Mouse (Mus musculus): ENCODE results near the gene Nacc1. TPM values are rescaled to one million over a fixed set of nuclear protein-coding genes. Genes with fewer than 3 reads are reported as not detected.
"Not testable (repeated sequence)": the region's sequence is repeated elsewhere in the genome, so short reads cannot be mapped to it uniquely, and the experiment has no call there.

The Nacc1 gene
- polyA plus RNA-seq, 1 experiment, result 7.0 TPM

GRCm38 (mm10) chr8:84635397-84636050 is 52.1 kb downstream of the Nacc1 start:
- no peaks in the 10 kb centered on the region for H3K9me3 ChIP-seq (ENCODE audit: control insufficient read depth, low read length)
- peaks cover 28% of the 10 kb centered on the region for H3K27me3 ChIP-seq (ENCODE audit: control insufficient read depth)
- TF ChIP-seq TAL1 (IDR thresholded peaks at IDR 0.05; ENCODE audit: low read length) (no peak), GATA1 (IDR thresholded peaks at IDR 0.05; ENCODE audit: low read length) (no peak)
- H3K36me3 ChIP-seq (ENCODE audit: control insufficient read depth), result no peaks in the 10 kb centered on the region
- no peak overlapping the region for H3K4me3 ChIP-seq (replicated peaks)
- peaks cover 11% of the 10 kb centered on the region for H3K4me1 ChIP-seq (ENCODE audit: control insufficient read depth)

- peaks cover 28% of the 10 kb centered on the region for H3K27me3 ChIP-seq (ENCODE audit: control insufficient read depth)
- TF ChIP-seq GATA1 (IDR thresholded peaks at IDR 0.05; ENCODE audit: low read length) (no peak), TAL1 (IDR thresholded peaks at IDR 0.05; ENCODE audit: low read length) (no peak)
Measured at GRCm38 (mm10) chr8:84634849-84635304, 52.8 kb downstream of the Nacc1 start.

GRCm38 (mm10) chr8:84633841-84634584 is 53.6 kb downstream of the Nacc1 start:
- H3K36me3 ChIP-seq (ENCODE audit: control insufficient read depth), result no peaks in the 10 kb centered on the region
- H3K4me1 ChIP-seq (ENCODE audit: control insufficient read depth), result peaks cover 11% of the 10 kb centered on the region
- H3K27me3 ChIP-seq (ENCODE audit: control insufficient read depth), result peaks cover 28% of the 10 kb centered on the region
- TF ChIP-seq GATA1 (IDR thresholded peaks at IDR 0.05; ENCODE audit: low read length) (no peak), TAL1 (IDR thresholded peaks at IDR 0.05; ENCODE audit: low read length) (no peak)
- H3K4me3 ChIP-seq (replicated peaks), result no peak overlapping the region
- no peaks in the 10 kb centered on the region for H3K9me3 ChIP-seq (ENCODE audit: control insufficient read depth, low read length)

More at GRCm38 (mm10) chr8:84634849-84635304, 52.8 kb downstream of the Nacc1 start:
- H3K4me3 ChIP-seq (replicated peaks), result no peak overlapping the region
- no peaks in the 10 kb centered on the region for H3K36me3 ChIP-seq (ENCODE audit: control insufficient read depth)
- H3K9me3 ChIP-seq (ENCODE audit: control insufficient read depth, low read length), result no peaks in the 10 kb centered on the region
- H3K4me1 ChIP-seq (ENCODE audit: control insufficient read depth), result peaks cover 8% of the 10 kb centered on the region

- Histone ChIP-seq H3K36me3 (ENCODE audit: control insufficient read depth) (no peaks in the 10 kb centered on the region), H3K4me1 (ENCODE audit: control insufficient read depth) (peaks cover 5% of the 10 kb centered on the region), H3K9me3 (ENCODE audit: control insufficient read depth, low read length) (no peaks in the 10 kb centered on the region), H3K4me3 (replicated peaks) (no peak overlapping the region), H3K27me3 (ENCODE audit: control insufficient read depth) (peaks cover 9% of the 10 kb centered on the region)
- no peak for TF ChIP-seq TAL1 (IDR thresholded peaks at IDR 0.05; ENCODE audit: low read length)
- no peak for TF ChIP-seq GATA1 (IDR thresholded peaks at IDR 0.05; ENCODE audit: low read length)
Measured at GRCm38 (mm10) chr8:84631813-84632212, 55.8 kb downstream of the Nacc1 start.

- H3K9me3 ChIP-seq (ENCODE audit: control insufficient read depth, low read length), result no peaks in the 10 kb centered on the region
- no peaks in the 10 kb centered on the region for H3K36me3 ChIP-seq (ENCODE audit: control insufficient read depth)
- H3K4me1 ChIP-seq (ENCODE audit: control insufficient read depth), result peaks cover 6% of the 10 kb centered on the region
- H3K4me3 ChIP-seq (replicated peaks), result no peak overlapping the region
- H3K27me3 ChIP-seq (ENCODE audit: control insufficient read depth), result no peaks in the 10 kb centered on the region; the same call in 1 of the 2 replicates
- TF ChIP-seq TAL1 (IDR thresholded peaks at IDR 0.05; ENCODE audit: low read length), result no peak
- no peak for TF ChIP-seq GATA1 (IDR thresholded peaks at IDR 0.05; ENCODE audit: low read length)
Measured at GRCm38 (mm10) chr8:84630145-84630544, 57.5 kb downstream of the Nacc1 start.

- Histone ChIP-seq H3K4me3 (replicated peaks) (no peak overlapping the region), H3K36me3 (ENCODE audit: control insufficient read depth) (no peaks in the 10 kb centered on the region), H3K4me1 (ENCODE audit: control insufficient read depth) (peaks cover 10% of the 10 kb centered on the region), H3K27me3 (ENCODE audit: control insufficient read depth) (no peaks in the 10 kb centered on the region; the same call in 1 of the 2 replicates), H3K9me3 (ENCODE audit: control insufficient read depth, low read length) (no peaks in the 10 kb centered on the region)
- no peak for TF ChIP-seq TAL1 (IDR thresholded peaks at IDR 0.05; ENCODE audit: low read length)
- TF ChIP-seq GATA1 (IDR thresholded peaks at IDR 0.05; ENCODE audit: low read length), result no peak
Measured at GRCm38 (mm10) chr8:84629586-84629985, 58.1 kb downstream of the Nacc1 start.

GRCm38 (mm10) chr8:84623425-84623824 is 64.2 kb downstream of the Nacc1 start:
- not testable (repeated sequence) for H3K36me3 ChIP-seq (ENCODE audit: control insufficient read depth); H3K4me3 ChIP-seq (replicated peaks); H3K9me3 ChIP-seq (ENCODE audit: control insufficient read depth, low read length)
- peaks cover 17% of the 10 kb centered on the region for H3K27me3 ChIP-seq (ENCODE audit: control insufficient read depth)
- H3K4me1 ChIP-seq (ENCODE audit: control insufficient read depth), result peaks cover 27% of the 10 kb centered on the region

GRCm38 (mm10) chr8:84621102-84621625 is 66.5 kb downstream of the Nacc1 start:
- H3K4me1 ChIP-seq (ENCODE audit: control insufficient read depth), result peaks cover 27% of the 10 kb centered on the region
- H3K27me3 ChIP-seq (ENCODE audit: control insufficient read depth), result peaks cover 35% of the 10 kb centered on the region
- H3K9me3 ChIP-seq (ENCODE audit: control insufficient read depth, low read length), result no peaks in the 10 kb centered on the region
- H3K4me3 ChIP-seq (replicated peaks), result no peak overlapping the region
- TF ChIP-seq GATA1 (IDR thresholded peaks at IDR 0.05; ENCODE audit: low read length), result no peak
- TF ChIP-seq TAL1 (IDR thresholded peaks at IDR 0.05; ENCODE audit: low read length), result no peak
- no peaks in the 10 kb centered on the region for H3K36me3 ChIP-seq (ENCODE audit: control insufficient read depth)

Other genes with a start within 250 kb of the Nacc1 start
- 17.2 and 18.5 TPM in 2 replicates for gene Ier2, start 25.0 kb downstream of the Nacc1 start, polyA plus RNA-seq (2012)
- 8.9 and 9.0 TPM in 2 replicates for gene Trmt1, start 1.6 kb downstream of the Nacc1 start, polyA plus RNA-seq (2012)
- gene Lyl1, start 13.6 kb upstream of the Nacc1 start, polyA plus RNA-seq (2012), result 61.4 and 62.8 TPM in 2 replicates
- 11.0 and 11.9 TPM in 2 replicates for gene G430095P16Rik, start 35.1 kb upstream of the Nacc1 start, polyA plus RNA-seq (2012)
- 1.9 and 2.6 TPM in 2 replicates for gene Nfix, start 112.5 kb upstream of the Nacc1 start, polyA plus RNA-seq (2012)
- gene Dand5, start 135.0 kb upstream of the Nacc1 start, polyA plus RNA-seq (2012), result 1.3 and 1.5 TPM in 2 replicates
- gene Gadd45gip1, start 143.7 kb upstream of the Nacc1 start, polyA plus RNA-seq (2012), result 10.3 and 11.6 TPM in 2 replicates
- 740 and 808 TPM in 2 replicates for gene Rad23a, start 152.8 kb upstream of the Nacc1 start, polyA plus RNA-seq (2012)
- 29.4 and 30.9 TPM in 2 replicates for gene Calr, start 159.1 kb upstream of the Nacc1 start, polyA plus RNA-seq (2012)
- 9.0 and 9.3 TPM in 2 replicates for gene Farsa, start 169.1 kb upstream of the Nacc1 start, polyA plus RNA-seq (2012)
- 15.0 TPM in 2 replicates for gene Syce2, start 184.2 kb upstream of the Nacc1 start, polyA plus RNA-seq (2012)
- 15.0 and 18.3 TPM in 2 replicates for gene Gcdh, start 206.1 kb upstream of the Nacc1 start, polyA plus RNA-seq (2012)
- gene Klf1, start 214.1 kb upstream of the Nacc1 start, polyA plus RNA-seq (2012), result 358 and 362 TPM in 2 replicates
- gene Dnase2a, start 220.7 kb upstream of the Nacc1 start, polyA plus RNA-seq (2012), result 4.8 and 7.7 TPM in 2 replicates
- gene Mast1, start 249.5 kb upstream of the Nacc1 start, polyA plus RNA-seq (2012), result 0.01 and 0.08 TPM in 2 replicates